ENCODE assay signal across 8 mouse cellular contexts in the genomic region with DNA sequence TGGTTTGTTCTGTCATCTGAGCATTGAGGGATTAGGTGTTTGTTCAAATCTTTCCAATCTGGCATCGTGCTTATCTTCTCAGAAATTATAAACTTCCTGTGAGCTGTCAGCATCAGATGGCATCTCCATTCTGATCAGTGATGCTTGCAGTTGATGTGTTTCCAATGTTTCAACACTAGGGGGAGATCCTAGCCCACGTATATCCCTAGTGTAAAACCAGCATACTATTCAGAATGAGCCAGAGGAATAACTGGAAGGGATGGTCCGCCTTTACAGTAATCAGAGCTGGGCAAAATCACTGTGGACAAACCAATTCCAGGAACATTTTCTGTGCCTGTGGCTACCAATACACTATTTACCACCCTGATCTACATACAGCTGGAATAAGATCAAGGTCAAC. TPM values are rescaled to one million over a fixed set of nuclear protein-coding genes. Genes with fewer than 3 reads are reported as not detected.
DNase-seq lines count a peak whose midpoint lies in the region; ATAC-seq and TF ChIP-seq lines count a peak whose summit lies in the region.

No protein-coding gene starts in this region.

- H3K4me1 ChIP-seq in ES-Bruce4 (ENCODE audit: control insufficient read depth, insufficient read depth, low read length), result no peaks in the 10 kb centered on the region
- H3K4me1 ChIP-seq in liver, embryonic 14.5 days (replicated peaks; ENCODE audit: control insufficient read depth in 2 of 2, insufficient read depth in 2 of 2, low read length in 1 of 2), result no peaks in the 10 kb centered on the region
- 0 out of 2 replicates have a peak, but pooled peaks cover 3% of the 10 kb centered on the region for H3K4me1 ChIP-seq in neural tube, embryonic 13.5 days (replicated peaks)

- no peak overlapping the region for H3K27ac ChIP-seq in ES-Bruce4 (ENCODE audit: insufficient read depth, low read length)
- no peak overlapping the region for H3K27ac ChIP-seq in liver, embryonic 14.5 days
- no peak overlapping the region for H3K27ac ChIP-seq in neural tube, embryonic 13.5 days (replicated peaks)

- no peaks in the 10 kb centered on the region for H3K27me3 ChIP-seq in ES-Bruce4 (ENCODE audit: control insufficient read depth, insufficient read depth, low read length, poor library complexity, severe bottlenecking)
- H3K27me3 ChIP-seq in liver, embryonic 14.5 days (ENCODE audit: control insufficient read depth, insufficient read depth, low read length), result no peaks in the 10 kb centered on the region
- no peaks in the 10 kb centered on the region for H3K27me3 ChIP-seq in neural tube, embryonic 13.5 days

- H3K9me3 ChIP-seq in ES-Bruce4 (replicated peaks; ENCODE audit: control insufficient read depth, insufficient read depth, low read length, poor library complexity, severe bottlenecking), result no peaks in the 10 kb centered on the region
- H3K9me3 ChIP-seq in liver, embryonic 14.5 days (ENCODE audit: control insufficient read depth, low read length), result no peaks in the 10 kb centered on the region
- H3K9me3 ChIP-seq in neural tube, embryonic 13.5 days, result 0 out of 2 replicates have a peak, but pooled peaks cover 4% of the 10 kb centered on the region

- H3K9ac ChIP-seq in ES-Bruce4 (ENCODE audit: low read depth, poor library complexity, severe bottlenecking), result no peak overlapping the region
- no peak overlapping the region for H3K9ac ChIP-seq in liver, embryonic 14.5 days (replicated peaks)
- no peak overlapping the region for H3K9ac ChIP-seq in neural tube, embryonic 13.5 days

- ATAC-seq in liver, embryonic 14.5 days (ENCODE audit: insufficient read depth), result peak; percentile 62; the same call in 1 of the 2 replicates
- ATAC-seq in neural tube, embryonic 13.5 days (ENCODE audit: low read depth), result peak; percentile 93

- TF ChIP-seq EP300 in ES-Bruce4 (IDR thresholded peaks at IDR 0.05; ENCODE audit: insufficient read depth, low read depth, low read length), result no peak
- TF ChIP-seq EP300 in liver, embryonic 14.5 days (IDR thresholded peaks at IDR 0.05; ENCODE audit: low read depth), result no peak

- peak; percentile 5 for TF ChIP-seq CTCF in ES-Bruce4 (IDR thresholded peaks at IDR 0.05; ENCODE audit: low read depth, low read length)
- peak; percentile 80 for TF ChIP-seq CTCF in liver, embryonic 14.5 days (IDR thresholded peaks at IDR 0.05; ENCODE audit: low read depth)

- H3K4me2 ChIP-seq in liver, embryonic 14.5 days (ENCODE audit: low read depth), result no peak overlapping the region
- H3K4me2 ChIP-seq in neural tube, embryonic 13.5 days, result no peak overlapping the region

- no peak overlapping the region for H3K4me3 ChIP-seq in ES-Bruce4 (ENCODE audit: low read depth, low read length)
- H3K4me3 ChIP-seq in liver, embryonic 14.5 days (ENCODE audit: insufficient read depth in 1 of 2, low read depth in 2 of 2, low read length in 2 of 2), result no peak overlapping the region
- no peak overlapping the region for H3K4me3 ChIP-seq in neural tube, embryonic 13.5 days

- H3K36me3 ChIP-seq in ES-Bruce4 (ENCODE audit: control insufficient read depth, insufficient read depth, low read length, poor library complexity, severe bottlenecking), result no peaks in the 10 kb centered on the region
- no peaks in the 10 kb centered on the region for H3K36me3 ChIP-seq in liver, embryonic 14.5 days (replicated peaks; ENCODE audit: control insufficient read depth, insufficient read depth, low read depth)
- no peaks in the 10 kb centered on the region for H3K36me3 ChIP-seq in neural tube, embryonic 13.5 days

- no peak for TF ChIP-seq POLR2A in ES-Bruce4 (IDR thresholded peaks at IDR 0.05; ENCODE audit: insufficient read depth, low read length)

- WGBS in liver, embryonic 14.5 days (ENCODE audit: insufficient replicate concordance), result 9% methylated on average over 3 of the region's 3 CpGs
- 13% methylated on average over 3 of the region's 3 CpGs for WGBS in neural tube, embryonic 13.5 days

- DNase-seq in adrenal gland, adult 2 months, result peak; percentile 45
- DNase-seq in adrenal gland, postnatal 4 days (ENCODE audit: low spot score in 2 of 2), result no peak
- peak; percentile 63 to 74 for DNase-seq in cerebellum, postnatal 10 days
- DNase-seq in frontal cortex, postnatal 36 days (ENCODE audit: low spot score in 2 of 2), result peak; percentile 28 to 73
- peak; percentile 69 for DNase-seq in kidney, adult 9 months
- peak in 1 of 3 experiments; percentile 47 for DNase-seq in liver, embryonic 14.5 days (ENCODE audit: low read depth in 3 of 3, low spot score in 3 of 3)

RNA-seq across cellular contexts. Expression of gene Kbtbd2, which starts 11.0 kb away (rescaled TPM):
- total RNA-seq in adrenal gland, adult 2 months (2021), result 10 to 100 TPM; 28.5 to 32.7 TPM
- polyA plus RNA-seq in adrenal gland, adult 2 months (2012; rRNA removed), result 3.0 and 4.3 TPM in 2 replicates
- 10 to 100 TPM; 47.8 to 50.0 TPM for total RNA-seq in adrenal gland, postnatal 4 days (2021)
- polyA plus RNA-seq in ES-Bruce4 (2011; ENCODE audit: insufficient read depth, insufficient read length, low read depth, missing spikeins), result 92.8 and 99.1 TPM in 2 replicates
- polyA plus RNA-seq in liver, embryonic 14.5 days (2012; rRNA removed), result 7.3 and 10.6 TPM in 2 replicates
- 7.3 and 8.7 TPM in 2 replicates for polyA plus RNA-seq in liver, embryonic 14.5 days (2014; fragmentation: Nextera tagmentation; extraction: Ambion mirVana)
- polyA plus RNA-seq in neural tube, embryonic 13.5 days (2015; fragmentation: Nextera tagmentation; extraction: Ambion mirVana), result 33.2 and 35.3 TPM in 2 replicates

RNA-seq across cellular contexts. Expression of gene Fkbp9, which starts 23.2 kb away (rescaled TPM):
- total RNA-seq in adrenal gland, adult 2 months (2021), result 10 to 100 TPM; 53.9 to 87.1 TPM
- polyA plus RNA-seq in adrenal gland, adult 2 months (2012; rRNA removed), result 33.5 and 35.2 TPM in 2 replicates
- 100 to 1,000 TPM; 108 to 112 TPM for total RNA-seq in adrenal gland, postnatal 4 days (2021)
- polyA plus RNA-seq in ES-Bruce4 (2011; ENCODE audit: insufficient read depth, insufficient read length, low read depth, missing spikeins), result 211 and 215 TPM in 2 replicates
- polyA plus RNA-seq in liver, embryonic 14.5 days (2012; rRNA removed), result 11.4 and 15.3 TPM in 2 replicates
- 19.1 and 20.3 TPM in 2 replicates for polyA plus RNA-seq in liver, embryonic 14.5 days (2014; fragmentation: Nextera tagmentation; extraction: Ambion mirVana)
- polyA plus RNA-seq in neural tube, embryonic 13.5 days (2015; fragmentation: Nextera tagmentation; extraction: Ambion mirVana), result 48.3 and 53.1 TPM in 2 replicates

Comparison
In these comparisons a context has a peak if more than half of its experiments do, and no peak if none do; other contexts are left out.
1. DNase-seq: peak in adrenal gland, adult 2 months (single experiment), cerebellum, postnatal 10 days (2 of 2), frontal cortex, postnatal 36 days (2 of 2) and kidney, adult 9 months (single experiment); none in adrenal gland, postnatal 4 days (0 of 2).